In genomic region chr19:41895460-41896318, GRCm38 (mm10) we compare ENCODE assay signal across 8 mouse cellular contexts. TPM values are rescaled to one million over a fixed set of nuclear protein-coding genes. Genes with fewer than 3 reads are reported as not detected.
DNase-seq lines count a peak whose midpoint lies in the region; ATAC-seq and TF ChIP-seq lines count a peak whose summit lies in the region.

Gene Rrp12, minus strand, starts transcription at chr19:41896173.

- peak; percentile 95 for ATAC-seq in erythroblast, adult 5-6 weeks (replicated peaks; ENCODE audit: low FRiP score, poor library complexity, severe bottlenecking)
- peak; percentile 91 for ATAC-seq in heart, embryonic 12.5 days (ENCODE audit: insufficient number of reproducible peaks, low FRiP score)
- ATAC-seq in kidney, postnatal 0 days (replicated peaks; ENCODE audit: low FRiP score, low read depth) = peak; percentile 88
- ATAC-seq in liver, embryonic 11.5 days (replicated peaks; ENCODE audit: low FRiP score) = peak; percentile 85
- ATAC-seq in stomach, embryonic 14.5 days (ENCODE audit: insufficient number of reproducible peaks, insufficient read depth, low FRiP score, low read depth) = peak; percentile 94

- H3K9me3 ChIP-seq in heart, embryonic 12.5 days (replicated peaks) = no peaks in the 10 kb centered on the region
- H3K9me3 ChIP-seq in kidney, postnatal 0 days (replicated peaks; ENCODE audit: low read length) = no peaks in the 10 kb centered on the region
- H3K9me3 ChIP-seq in liver, embryonic 11.5 days (ENCODE audit: control insufficient read depth, low read length) = no peaks in the 10 kb centered on the region
- H3K9me3 ChIP-seq in stomach, embryonic 14.5 days (ENCODE audit: control insufficient read depth, low read depth, low read length) = no peaks in the 10 kb centered on the region

- H3K4me3 ChIP-seq in C2C12 (ENCODE audit: insufficient read depth, poor library complexity, severe bottlenecking) = peak within 1 kb of the TSS; percentile 75
- peak within 1 kb of the TSS; percentile 83 for H3K4me3 ChIP-seq in heart, embryonic 12.5 days
- peak within 1 kb of the TSS; percentile 78 for H3K4me3 ChIP-seq in kidney, postnatal 0 days (replicated peaks; ENCODE audit: low read depth, low read length)
- H3K4me3 ChIP-seq in liver, embryonic 11.5 days (ENCODE audit: low read depth, low read length) = peak within 1 kb of the TSS; percentile 75
- peak within 1 kb of the TSS; percentile 71 for H3K4me3 ChIP-seq in stomach, embryonic 14.5 days (ENCODE audit: low read depth, low read length)

- H3K9ac ChIP-seq in heart, embryonic 12.5 days = peak within 1 kb of the TSS; percentile 76
- peak within 1 kb of the TSS; percentile 51 for H3K9ac ChIP-seq in kidney, postnatal 0 days (ENCODE audit: low read depth, low read length)
- H3K9ac ChIP-seq in liver, embryonic 11.5 days (ENCODE audit: low read depth, low read length) = peak within 1 kb of the TSS; percentile 56
- peak within 1 kb of the TSS; percentile 22 for H3K9ac ChIP-seq in stomach, embryonic 14.5 days (replicated peaks; ENCODE audit: low read depth, low read length)

- H3K79me3 ChIP-seq in C2C12 (ENCODE audit: low read depth) = peaks cover 22% of the 10 kb centered on the region

- peaks cover 36% of the 10 kb centered on the region for H3K79me2 ChIP-seq in C2C12 (ENCODE audit: control insufficient read depth, insufficient read depth)

- TF ChIP-seq CTCF in C2C12 (IDR thresholded peaks at IDR 0.05; ENCODE audit: control insufficient read depth, insufficient read depth, insufficient read length) = no peak
- no peak for TF ChIP-seq CTCF in kidney, postnatal 0 days (IDR thresholded peaks at IDR 0.05; ENCODE audit: low read depth)

- peak within 1 kb of the TSS; percentile 89 for H3K4me2 ChIP-seq in heart, embryonic 12.5 days
- H3K4me2 ChIP-seq in kidney, postnatal 0 days (ENCODE audit: low read length) = peak within 1 kb of the TSS; percentile 81
- H3K4me2 ChIP-seq in liver, embryonic 11.5 days = peak within 1 kb of the TSS; percentile 81
- peak within 1 kb of the TSS; percentile 82 for H3K4me2 ChIP-seq in stomach, embryonic 14.5 days (replicated peaks; ENCODE audit: low read depth, low read length)

- peak within 1 kb of the TSS; percentile 82 for H3ac ChIP-seq in C2C12 (ENCODE audit: control insufficient read depth, insufficient read length, low read depth)

- peaks cover 16% of the 10 kb centered on the region for H3K36me3 ChIP-seq in C2C12 (ENCODE audit: control insufficient read depth, insufficient read depth)
- H3K36me3 ChIP-seq in heart, embryonic 12.5 days = peaks cover 12% of the 10 kb centered on the region
- no peaks in the 10 kb centered on the region for H3K36me3 ChIP-seq in kidney, postnatal 0 days (ENCODE audit: insufficient read depth, low read length)
- H3K36me3 ChIP-seq in liver, embryonic 11.5 days (ENCODE audit: control insufficient read depth, insufficient read depth, low read length) = 0 out of 2 replicates have a peak, but pooled peaks cover 4% of the 10 kb centered on the region
- peaks cover 5% of the 10 kb centered on the region; the same call in 1 of the 2 replicates for H3K36me3 ChIP-seq in stomach, embryonic 14.5 days (ENCODE audit: control insufficient read depth, insufficient read depth, low read length)

- no peak within 1 kb of the TSS for H3K27ac ChIP-seq in heart, embryonic 12.5 days (ENCODE audit: poor library complexity, severe bottlenecking)
- peak within 1 kb of the TSS; percentile 47; the same call in 1 of the 2 replicates for H3K27ac ChIP-seq in kidney, postnatal 0 days
- 0 out of 2 replicates have a peak within 1 kb of the TSS, but pooled peaks have one; percentile 3 for H3K27ac ChIP-seq in liver, embryonic 11.5 days (ENCODE audit: low read depth, low read length)
- H3K27ac ChIP-seq in stomach, embryonic 14.5 days (ENCODE audit: low read length) = no peak within 1 kb of the TSS

- no peaks in the 10 kb centered on the region for H3K27me3 ChIP-seq in C2C12 (ENCODE audit: control insufficient read depth, insufficient read depth, insufficient read length)
- H3K27me3 ChIP-seq in heart, embryonic 12.5 days (replicated peaks) = no peaks in the 10 kb centered on the region
- no peaks in the 10 kb centered on the region for H3K27me3 ChIP-seq in kidney, postnatal 0 days (ENCODE audit: insufficient read depth, low read length)
- H3K27me3 ChIP-seq in liver, embryonic 11.5 days (replicated peaks; ENCODE audit: control insufficient read depth, insufficient read depth, low read length) = no peaks in the 10 kb centered on the region
- no peaks in the 10 kb centered on the region for H3K27me3 ChIP-seq in stomach, embryonic 14.5 days (ENCODE audit: control insufficient read depth, insufficient read depth, low read length)

- H3K4me1 ChIP-seq in heart, embryonic 12.5 days (replicated peaks) = peaks cover 12% of the 10 kb centered on the region
- peaks cover 13% of the 10 kb centered on the region for H3K4me1 ChIP-seq in kidney, postnatal 0 days (replicated peaks; ENCODE audit: insufficient read depth, low read length)
- peaks cover 8% of the 10 kb centered on the region; the same call in 1 of the 2 replicates for H3K4me1 ChIP-seq in liver, embryonic 11.5 days (replicated peaks; ENCODE audit: control insufficient read depth, insufficient read depth, low read length)
- peaks cover 6% of the 10 kb centered on the region; the same call in 1 of the 2 replicates for H3K4me1 ChIP-seq in stomach, embryonic 14.5 days (ENCODE audit: control insufficient read depth, insufficient read depth, low read length)

- WGBS in heart, embryonic 12.5 days = under 1% methylated on average over 46 of the region's 46 CpGs
- under 1% methylated on average over 46 of the region's 46 CpGs for WGBS in kidney, postnatal 0 days
- under 1% methylated on average over 46 of the region's 46 CpGs for WGBS in liver, embryonic 11.5 days
- under 1% methylated on average over 46 of the region's 46 CpGs for WGBS in stomach, embryonic 14.5 days

- DNase-seq in brain, adult 2 months (ENCODE audit: low read depth, low spot score) = peak; percentile 97
- peak; percentile 99 for DNase-seq in kidney, postnatal 0 days (ENCODE audit: low spot score)
- peak; percentile 75 for DNase-seq in liver, embryonic 11.5 days (ENCODE audit: low spot score)
- peak; percentile 93 for DNase-seq in naive thymus-derived CD4-positive, alpha-beta T cell, adult 2 months (ENCODE audit: low read depth)

TF ChIP-seq in C2C12, 6 proteins besides CTCF, POLR2A, EP300 and RAD21:
- peak; percentile 95 for TF ChIP-seq MAX (IDR thresholded peaks at IDR 0.05)
- no peak for TF ChIP-seq MYOD1 (IDR thresholded peaks at IDR 0.05; ENCODE audit: control insufficient read depth, insufficient read length, low read depth)
- peak; percentile 38 for TF ChIP-seq USF1 (IDR thresholded peaks at IDR 0.05; ENCODE audit: low read depth)

RNA-seq across cellular contexts. Expression of gene Rrp12, which starts in this region (rescaled TPM):
- 33.6 TPM for polyA plus RNA-seq in C2C12 (2012; fragmentation: generic; extraction: Trizol)
- 0.63 and 2.9 TPM in 2 replicates for total RNA-seq in erythroblast, adult 5-6 weeks (2015; ENCODE audit: low replicate concordance)
- total RNA-seq in erythroblast, adult 5-6 weeks (2017; ENCODE audit: low replicate concordance) = 2.4 and 2.6 TPM in 2 replicates
- polyA plus RNA-seq in heart, embryonic 12.5 days (2016; fragmentation: Nextera tagmentation; extraction: Ambion mirVana) = 16.9 TPM in 2 replicates
- 7.9 and 9.3 TPM in 2 replicates for polyA plus RNA-seq in kidney, postnatal 0 days (2015; fragmentation: Nextera tagmentation; extraction: Ambion mirVana)
- polyA plus RNA-seq in liver, embryonic 11.5 days (2014; fragmentation: Nextera tagmentation; extraction: Ambion mirVana) = 29.5 and 34.0 TPM in 2 replicates
- 10.8 and 10.9 TPM in 2 replicates for polyA plus RNA-seq in stomach, embryonic 14.5 days (2014; fragmentation: Nextera tagmentation; extraction: Ambion mirVana)

Comparison
In these comparisons a context has a peak if more than half of its experiments do, and no peak if none do; other contexts are left out.
1. H3K27ac ChIP-seq: peak in kidney, postnatal 0 days (single experiment) and liver, embryonic 11.5 days (single experiment); none in heart, embryonic 12.5 days (single experiment) and stomach, embryonic 14.5 days (single experiment).
2. H3K9ac ChIP-seq: peak in every context shown above with its lines; median percentile 76 in heart, embryonic 12.5 days; 56 in liver, embryonic 11.5 days; 51 in kidney, postnatal 0 days; 22 in stomach, embryonic 14.5 days.
3. Peak in every context shown above with its lines, with median percentiles within 50 percentile points of each other: H3K4me3 ChIP-seq, DNase-seq, ATAC-seq and H3K4me2 ChIP-seq.